Mouse (Mus musculus) testis, postnatal 14 days (tissue): ENCODE results near the gene Eva1c.
A peak's percentile ranks its signal among the peaks of the same experiment; 100 is the strongest.

Experiments used
- DNase-seq: peaks from one replicate; pipeline ENCODE4 v3.0.0; 2021; ENCODE audit warnings: low spot score

Eva1c gene

DNA sequence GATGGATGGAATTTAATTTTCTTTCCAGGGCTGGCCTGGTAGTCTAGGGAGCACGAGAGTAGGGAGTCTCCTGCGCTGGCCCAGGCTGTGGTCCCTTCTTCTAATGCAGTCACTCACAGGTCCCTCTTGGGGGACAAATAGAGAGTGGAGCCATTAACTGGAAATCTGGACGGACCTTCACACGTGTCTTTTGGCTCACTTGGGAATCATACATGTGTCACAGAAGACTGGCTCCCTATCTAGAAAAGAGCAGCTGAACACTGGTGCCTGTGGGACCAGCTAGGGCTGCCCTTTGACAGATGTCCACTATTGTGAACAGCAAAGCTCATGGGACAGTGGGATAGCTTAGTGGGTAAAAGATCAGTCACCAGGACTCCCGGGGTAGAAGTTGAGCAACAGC is 478 bp upstream of the Eva1c start:
- DNase-seq = no peak

DNA sequence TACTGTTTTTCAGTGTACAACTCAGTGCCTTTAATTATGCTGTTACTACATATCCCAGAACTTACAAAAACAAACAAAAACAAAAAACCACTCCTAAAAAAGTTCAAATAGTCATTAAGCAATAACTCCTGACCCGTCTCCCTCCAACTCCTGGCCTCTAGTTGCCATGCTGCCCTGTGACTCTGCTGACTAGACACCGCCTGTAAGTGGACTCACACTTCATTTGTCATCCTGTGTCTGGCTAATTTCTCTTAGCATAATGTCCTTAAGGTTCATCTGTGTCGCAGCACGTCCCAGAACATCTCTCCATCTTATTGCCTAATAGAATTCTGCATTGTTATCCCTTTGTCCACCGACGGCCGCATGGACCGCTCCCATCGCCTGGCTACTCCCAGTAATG is 979 bp downstream of the Eva1c start:
- DNase-seq = no peak

DNA sequence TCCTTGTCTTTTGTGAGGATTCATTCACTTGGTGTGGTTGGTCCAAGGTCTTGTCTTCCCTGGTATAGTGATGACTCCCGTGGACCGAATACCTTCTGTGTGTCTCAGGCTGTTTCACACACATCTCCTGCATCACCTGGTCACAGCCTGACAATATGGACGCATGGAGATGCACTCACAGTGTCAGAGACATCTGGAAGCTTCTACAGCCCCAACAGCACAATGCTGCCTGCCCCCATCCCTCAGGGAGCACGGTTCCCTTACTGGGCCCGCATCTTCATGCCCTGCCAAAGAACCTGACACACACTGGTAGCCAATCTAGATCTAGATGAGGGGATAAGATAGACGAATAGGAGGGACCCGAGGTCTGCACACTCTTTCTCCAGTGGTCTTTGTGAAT is 2.6 kb downstream of the Eva1c start:
- no peak for DNase-seq

DNA sequence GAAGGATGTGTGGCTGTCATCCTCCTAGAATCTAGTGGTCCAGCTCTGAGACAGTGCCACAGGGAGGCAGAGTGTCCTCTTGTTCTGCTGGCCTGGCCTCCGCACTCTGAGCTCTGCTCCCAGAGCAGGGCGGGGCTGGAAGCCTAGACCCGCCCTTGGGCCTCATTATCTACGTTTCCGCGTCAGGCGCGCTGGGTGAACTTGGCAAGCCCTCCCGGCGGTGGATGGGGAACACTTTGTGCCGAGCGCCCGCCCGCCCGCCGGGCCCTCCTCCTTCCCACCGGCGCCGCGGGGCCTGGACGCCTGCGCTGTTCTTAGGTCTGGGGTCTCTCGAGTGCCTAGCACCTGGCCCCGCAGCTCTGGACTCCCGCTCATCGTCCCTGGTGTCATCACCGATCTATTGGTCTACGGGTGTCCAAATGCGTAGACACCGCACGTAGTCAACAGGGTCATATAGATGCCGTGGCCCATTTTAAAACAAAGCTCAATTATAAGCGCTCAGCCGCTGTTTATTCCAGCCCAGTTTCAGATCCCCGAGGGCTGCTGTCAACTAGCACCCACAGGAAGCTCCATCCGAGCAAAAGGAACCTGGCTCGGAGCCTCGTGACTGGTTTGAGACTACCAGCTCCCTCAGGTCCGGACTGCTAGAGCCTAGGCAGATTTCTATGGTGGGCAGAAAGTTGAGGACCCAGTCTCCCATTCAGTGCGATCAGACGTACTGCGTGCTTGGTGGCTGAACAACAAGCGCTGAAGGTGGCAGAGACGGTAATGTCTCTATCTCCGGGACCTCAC is 3.6 kb downstream of the Eva1c start:
- DNase-seq = peak; percentile 83

DNA sequence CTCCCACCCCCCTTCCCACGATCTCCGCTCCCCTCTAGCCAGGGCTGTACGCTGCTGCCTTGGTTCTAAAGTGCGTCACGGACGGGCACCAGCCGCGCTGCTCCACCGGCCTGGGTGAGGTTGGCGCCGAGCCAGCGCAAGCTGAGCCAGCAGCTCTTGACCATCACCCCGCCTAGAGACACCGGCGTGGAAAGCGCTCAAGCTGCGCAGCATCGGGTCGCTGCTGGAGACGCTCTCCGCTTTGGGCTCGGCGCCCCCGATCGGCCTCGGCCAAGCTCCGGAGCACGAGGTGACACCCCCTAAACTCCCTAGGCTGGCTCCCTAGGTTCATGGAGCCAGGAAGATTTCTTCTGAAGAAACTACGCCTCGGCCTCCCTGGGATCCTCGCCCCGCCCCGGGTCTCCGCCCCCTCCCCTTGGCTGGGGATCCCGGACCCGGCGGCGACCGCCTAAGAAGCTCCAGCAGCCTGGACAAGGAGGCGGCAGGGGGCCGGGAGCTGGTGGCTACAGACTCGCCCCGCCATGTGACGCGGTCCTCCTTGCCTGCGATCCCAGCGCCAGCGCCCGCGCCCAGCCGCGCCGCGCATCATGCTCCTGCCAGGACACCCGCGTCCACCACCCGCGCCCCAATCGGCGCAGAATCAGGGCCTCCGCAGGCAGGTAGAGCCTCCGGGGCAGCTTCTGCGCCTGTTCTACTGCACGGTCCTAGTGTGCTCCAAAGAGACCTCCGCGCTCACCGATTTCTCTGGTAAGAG is 4.3 kb downstream of the Eva1c start:
- peak; percentile 55 for DNase-seq

DNA sequence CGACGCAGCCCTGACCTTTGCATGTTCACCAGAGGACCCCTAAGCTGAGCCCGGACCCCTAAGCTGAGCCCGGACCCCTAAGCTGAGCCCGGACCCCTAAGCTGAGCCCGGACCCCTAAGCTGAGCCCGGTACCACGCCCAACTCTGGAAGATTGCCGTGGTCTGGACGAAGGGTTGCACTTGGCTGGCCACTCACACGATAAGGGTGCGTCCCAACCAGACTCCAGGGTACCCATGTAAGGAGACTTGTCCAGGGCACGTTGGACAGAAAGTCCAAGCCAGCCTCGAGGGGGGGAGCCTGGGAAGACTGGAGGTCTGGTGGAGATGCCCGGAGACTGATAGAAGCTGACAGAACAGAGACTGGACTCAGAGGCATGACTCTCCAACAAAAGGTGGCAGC is 5.2 kb downstream of the Eva1c start:
- no peak for DNase-seq

DNA sequence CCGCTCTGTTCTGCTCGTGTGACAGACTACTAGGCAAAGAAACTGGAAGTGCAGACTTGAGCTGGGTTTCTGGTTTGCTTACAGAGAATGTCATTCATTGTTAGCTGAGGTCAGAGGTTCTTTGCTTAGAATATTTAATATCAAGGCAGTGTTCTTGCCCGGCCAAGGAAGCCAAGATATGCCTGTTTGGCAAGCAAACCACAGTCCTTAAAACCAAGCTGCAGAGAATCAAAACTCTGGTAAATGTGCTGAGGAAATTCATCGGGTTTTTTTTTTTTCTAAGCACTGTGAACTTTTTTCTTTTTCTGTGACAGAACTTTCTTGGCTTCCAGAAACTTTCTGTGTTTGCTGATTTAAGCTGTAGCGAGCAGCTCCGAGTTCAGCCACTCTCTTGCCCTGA is 6.0 kb downstream of the Eva1c start:
- DNase-seq = no peak

DNA sequence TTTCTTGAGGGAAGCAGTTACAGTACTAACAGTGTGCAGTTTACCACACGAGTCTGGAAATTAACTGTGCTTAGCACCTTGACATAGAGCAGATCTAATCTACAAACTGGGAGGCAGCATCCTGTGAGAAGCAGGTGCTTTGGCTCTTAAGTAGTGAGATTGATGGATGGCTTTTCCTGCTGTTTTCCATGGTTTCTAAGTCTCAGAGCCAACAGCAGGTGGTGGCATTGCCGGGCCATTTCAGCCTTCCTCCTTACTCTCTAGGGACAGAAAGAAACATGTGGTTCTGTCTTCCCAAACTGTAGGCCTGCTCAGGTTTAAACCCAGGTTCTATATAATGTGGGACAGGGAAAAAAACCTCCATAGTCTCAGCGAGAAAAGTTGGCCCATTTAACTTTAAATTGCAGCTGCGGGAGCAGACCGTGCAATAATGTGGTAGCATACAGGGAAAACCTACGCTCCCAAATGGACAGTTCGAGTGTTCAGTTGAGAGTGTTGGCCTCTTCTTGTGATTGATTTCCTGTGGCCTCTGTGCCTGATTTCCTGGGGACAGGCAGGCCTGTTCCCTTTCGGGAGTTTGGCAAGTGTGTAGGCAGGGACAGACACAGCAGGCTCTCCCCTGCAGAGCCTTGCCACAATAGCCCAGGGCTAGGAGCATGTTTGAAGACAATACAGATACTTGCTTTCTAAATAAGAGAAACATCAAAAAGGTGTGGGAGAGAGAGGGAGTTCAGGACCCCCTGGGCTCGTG is 6.7 kb downstream of the Eva1c start:
- no peak for DNase-seq

DNA sequence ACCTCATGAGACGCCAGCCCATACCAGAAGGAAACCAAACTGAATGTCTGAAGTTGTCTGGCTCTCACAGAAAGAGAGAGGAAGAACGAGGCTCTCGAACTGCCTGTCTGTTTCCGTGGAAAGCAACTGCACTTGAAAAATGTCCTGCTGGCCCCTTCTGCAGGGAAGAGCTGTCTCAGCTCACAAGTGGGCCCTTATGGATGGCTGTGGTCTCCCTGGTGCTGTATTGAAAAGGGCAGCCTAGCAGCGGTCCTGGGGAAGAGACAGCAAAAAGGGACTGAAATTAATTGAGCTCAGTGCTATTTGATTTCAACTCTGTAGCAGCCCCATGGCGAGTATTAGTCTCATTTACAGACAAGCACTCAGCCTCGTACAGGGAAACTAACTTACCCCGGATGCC is 10.9 kb downstream of the Eva1c start:
- DNase-seq = no peak

DNA sequence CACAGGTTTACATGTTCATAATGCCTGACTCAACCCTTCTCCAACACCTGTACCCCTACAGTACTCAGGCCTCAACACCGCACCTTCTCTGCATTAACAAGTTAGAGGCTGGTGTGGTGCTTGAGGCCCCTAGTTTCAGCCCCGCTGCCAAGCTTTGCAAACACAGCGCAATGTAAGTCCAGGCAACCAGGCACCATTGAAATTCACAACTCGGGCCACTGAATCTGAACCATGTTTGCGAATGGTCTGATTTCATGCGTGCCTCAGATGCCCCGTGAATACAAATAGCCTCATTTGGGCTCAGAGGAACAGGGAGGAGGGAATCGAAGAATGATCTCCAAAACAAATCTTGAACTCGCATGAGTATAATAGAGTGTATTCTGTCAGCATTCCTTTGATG is 15.6 kb downstream of the Eva1c start:
- no peak for DNase-seq

DNA sequence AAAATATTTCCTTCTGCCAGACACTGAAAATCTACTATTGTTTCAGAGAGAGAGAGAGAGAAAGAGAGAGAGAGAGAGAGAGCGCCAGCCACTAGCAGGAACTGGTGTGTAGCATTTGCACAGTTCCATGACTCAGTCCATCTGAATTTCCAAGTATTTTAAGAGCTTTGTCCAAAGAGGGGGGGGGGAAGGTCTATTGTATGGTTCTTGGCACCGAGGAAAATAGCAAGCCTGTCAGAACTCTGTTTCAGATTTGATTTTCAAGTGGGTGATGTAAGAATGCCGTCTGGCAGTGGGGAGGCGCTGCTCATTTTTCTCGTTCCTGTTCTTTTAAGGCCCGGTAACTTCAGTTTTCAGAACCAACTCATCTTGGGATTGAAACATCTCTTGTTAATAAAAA is 18.5 kb downstream of the Eva1c start:
- no peak for DNase-seq

DNA sequence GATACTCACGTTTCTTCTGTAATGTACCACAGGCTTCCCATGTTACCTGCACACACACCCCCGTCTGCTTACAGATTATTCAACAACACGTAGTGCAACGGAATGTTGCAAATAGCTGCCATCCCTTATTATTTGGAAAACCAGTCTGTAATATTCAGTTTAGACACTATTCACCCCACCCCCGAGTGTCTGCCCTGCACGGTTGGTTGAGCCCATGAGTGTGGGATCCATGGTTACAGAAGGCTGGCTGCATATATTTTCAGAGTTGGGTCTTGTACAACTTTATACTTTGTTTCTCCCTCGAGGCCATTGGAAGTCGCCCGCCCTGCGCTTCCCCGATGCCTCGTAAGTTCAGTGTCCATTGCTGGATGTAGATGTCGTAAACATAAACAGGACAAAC is 19.1 kb downstream of the Eva1c start:
- DNase-seq = no peak

DNA sequence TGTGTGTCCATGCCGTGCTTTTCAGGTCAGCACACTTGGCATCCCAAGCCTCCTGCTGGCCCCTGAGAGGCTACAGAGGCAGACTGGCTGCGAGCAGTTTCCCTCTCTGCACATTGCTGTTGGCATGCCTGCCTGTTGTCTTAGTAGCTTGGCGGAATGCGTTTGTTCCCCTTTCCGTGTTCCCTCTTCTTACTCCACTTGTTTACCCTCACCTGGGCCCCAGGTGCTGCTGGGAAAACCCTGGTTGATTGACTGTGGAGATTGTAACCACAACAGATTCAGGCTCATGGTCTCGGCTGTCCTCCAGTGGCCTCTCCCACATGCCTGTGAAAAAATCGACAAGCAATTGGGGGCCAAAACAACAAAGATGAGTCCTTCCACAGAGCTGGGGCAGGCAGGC is 22.2 kb downstream of the Eva1c start:
- DNase-seq = no peak

DNA sequence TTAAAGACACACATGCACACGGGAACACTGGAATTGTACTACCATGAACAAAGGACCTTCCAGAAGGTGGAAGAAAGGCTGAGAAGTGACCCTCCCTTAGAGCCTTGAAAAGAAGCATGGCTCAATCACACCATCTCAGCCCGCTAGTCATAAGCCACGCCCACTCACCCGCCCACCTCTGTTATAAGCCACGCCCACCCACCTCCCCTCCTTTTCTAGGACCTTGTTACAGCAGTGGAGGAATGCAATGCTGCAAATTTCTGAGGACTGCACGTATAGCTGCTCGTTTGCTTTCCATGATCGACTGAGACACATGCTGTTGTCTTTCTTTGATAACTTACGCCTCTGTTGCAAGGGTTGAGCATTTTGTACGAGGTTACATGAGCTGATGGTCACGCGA is 22.7 kb downstream of the Eva1c start:
- DNase-seq = no peak

DNA sequence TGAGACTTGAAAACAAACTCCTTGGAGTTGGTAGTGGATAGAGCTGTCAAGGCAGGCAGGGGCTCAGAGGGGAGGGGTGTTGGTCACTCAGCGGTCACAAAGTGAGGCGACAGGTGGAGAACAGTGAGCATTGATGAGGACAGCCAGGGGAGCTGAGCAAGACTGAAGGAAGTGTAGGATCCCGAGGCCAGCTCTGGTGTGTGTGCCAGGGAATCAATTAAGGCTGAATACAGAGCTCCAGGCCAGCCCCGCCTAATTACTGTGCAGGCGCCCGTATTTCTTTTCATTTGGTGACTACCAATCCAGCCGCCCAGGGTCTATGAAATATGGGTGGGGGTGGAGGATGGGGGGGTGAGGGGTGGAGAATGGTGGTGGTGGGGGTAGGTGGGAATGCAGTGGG is 24.4 kb downstream of the Eva1c start:
- DNase-seq = no peak

DNA sequence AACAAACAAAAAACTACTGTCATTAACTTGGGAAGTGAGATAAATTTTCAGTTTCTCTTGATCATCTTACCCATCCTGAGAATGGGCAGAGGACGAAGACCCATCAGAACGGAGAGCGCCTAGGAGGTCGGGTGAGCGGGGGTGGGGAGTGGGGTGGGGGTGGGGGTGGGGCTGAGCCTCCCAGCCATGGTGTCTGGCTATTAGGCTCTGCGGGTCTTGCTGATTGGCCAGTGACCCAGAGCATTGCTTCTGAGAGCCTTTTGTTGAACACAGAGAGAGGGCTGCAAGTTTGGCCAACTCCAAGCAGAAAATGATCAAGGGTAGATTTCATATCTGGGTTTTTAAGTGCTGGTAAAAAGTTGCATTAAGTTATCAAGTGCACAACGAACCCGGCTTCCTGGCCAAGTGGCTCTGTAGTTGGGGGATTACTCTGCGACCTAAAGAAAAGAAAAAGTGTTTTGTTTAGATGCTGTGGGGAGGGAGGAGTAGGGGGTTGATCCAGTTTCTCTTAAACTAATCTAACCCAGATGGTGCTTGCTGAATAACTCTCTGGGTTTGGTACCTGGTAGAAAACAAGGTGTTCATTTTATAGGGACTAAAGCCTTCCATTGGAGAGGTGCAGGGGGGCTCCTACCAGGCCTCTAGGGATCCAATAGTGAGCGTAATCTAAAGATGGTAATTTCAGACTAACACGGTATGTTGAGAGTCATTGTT is 25.3 kb downstream of the Eva1c start:
- no peak for DNase-seq

DNA sequence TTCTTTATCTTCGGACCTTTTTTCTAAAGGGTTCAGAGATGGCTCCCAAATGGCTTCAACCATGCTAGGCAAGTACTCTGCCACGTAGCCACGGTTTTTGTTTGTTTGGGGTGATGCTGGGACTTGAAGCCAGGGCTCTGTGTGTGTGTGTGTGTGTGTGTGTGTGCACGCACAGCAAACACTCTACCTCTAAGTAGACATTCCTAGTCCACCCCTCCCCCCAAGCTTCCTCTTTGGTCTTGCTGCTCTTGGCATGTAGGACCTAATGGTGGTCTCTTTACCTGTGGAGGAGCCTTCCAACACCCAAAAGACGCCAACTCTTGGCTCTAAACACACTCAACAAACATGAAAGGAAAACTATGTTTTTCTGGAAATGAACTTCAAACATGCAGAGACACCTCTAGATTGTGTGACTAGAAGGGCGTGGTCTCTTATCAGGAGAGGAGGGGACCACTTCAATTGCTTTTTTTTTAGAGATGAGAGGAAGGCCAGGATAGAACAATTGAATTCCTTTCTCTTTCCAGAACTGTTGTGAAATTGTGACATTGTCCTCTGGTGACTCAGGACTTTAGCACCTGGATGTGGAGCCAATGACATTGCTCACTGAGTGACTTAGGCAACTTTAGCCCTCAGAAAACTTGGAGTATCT is 30.2 kb downstream of the Eva1c start:
- no peak for DNase-seq

DNA sequence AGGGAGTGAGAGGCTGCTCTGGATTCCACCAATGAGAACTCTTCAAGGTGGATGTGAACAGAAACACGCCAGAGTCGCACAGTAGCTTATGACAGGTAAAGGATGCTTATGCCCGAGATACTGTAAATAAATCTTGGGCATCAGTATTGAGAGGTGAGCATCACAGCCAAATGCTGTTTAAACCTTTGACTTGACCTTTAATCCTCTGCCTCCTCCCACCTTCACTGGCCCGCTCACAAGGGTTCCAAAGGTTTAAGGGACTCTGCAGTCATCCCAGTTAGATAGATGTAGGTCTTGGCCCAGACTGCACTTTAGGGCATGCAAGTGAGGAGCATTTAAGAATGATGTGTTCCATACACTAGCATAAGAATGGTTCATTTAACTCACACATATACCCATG is 31.7 kb downstream of the Eva1c start:
- no peak for DNase-seq

DNA sequence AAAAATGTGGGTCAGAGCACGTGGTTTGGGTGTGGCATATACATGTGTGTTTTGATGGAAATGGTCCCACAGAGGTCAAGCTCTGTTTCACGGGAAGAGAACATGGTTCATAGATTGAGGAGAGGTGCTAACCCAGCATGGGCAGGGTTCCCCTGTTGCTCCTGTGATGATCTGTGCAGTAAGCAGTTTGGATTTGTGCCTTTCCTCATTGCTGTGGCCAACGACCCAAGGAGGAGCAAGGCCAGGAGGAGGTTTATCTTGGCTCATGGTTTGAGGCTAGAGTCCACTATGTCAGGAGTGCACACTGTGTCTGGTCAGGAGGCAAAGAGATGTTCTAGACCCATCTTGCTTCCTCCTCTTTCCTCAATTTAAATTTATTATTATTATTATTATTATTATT is 36.5 kb downstream of the Eva1c start:
- no peak for DNase-seq

DNA sequence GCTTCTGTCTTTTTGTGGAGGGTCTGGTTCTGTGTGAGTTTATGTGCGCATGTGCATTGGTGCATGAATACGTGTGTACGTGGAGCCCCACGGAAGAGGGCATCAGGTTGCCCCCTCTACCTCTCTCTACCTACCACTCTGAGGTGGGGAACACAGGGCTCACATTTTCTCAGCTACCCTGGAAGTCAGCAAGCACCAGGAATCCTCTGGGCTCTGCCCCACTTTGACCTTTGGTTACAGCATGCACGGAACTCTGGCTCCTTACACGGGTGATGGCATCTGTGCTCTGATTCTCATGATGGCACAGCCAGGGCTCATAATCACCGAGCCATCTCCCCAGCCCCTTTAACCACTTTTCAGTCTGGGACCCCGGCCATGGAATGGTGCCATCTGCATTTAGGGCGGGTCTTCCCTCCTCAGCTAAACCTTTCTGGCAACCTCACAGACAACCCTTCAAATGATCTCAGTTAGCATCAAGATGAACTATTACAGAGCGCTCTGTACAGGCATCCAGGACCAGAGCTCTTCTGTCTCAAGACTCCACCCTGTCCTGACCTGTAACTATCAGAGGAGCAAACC is 37.0 kb downstream of the Eva1c start:
- no peak for DNase-seq

DNA sequence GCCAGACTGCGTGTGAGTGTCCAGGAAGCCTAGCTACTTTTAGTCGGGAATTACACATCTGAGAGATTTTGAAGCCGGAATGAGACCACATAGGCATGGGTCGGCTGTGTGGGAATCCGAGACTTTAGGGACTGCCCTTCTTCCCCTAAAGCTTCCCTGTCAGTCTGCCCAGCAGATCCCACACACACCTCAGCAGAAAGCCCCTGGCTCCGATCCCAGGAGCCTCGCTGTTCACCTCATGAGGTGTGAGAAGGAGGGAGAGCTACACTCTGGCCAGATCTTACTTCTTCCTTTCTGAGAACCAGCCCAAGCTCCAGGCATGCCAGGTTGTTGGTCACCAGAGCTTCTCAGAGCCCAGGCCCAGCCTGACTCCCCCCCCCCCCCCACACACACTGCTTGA is 38.2 kb downstream of the Eva1c start:
- DNase-seq = no peak

DNA sequence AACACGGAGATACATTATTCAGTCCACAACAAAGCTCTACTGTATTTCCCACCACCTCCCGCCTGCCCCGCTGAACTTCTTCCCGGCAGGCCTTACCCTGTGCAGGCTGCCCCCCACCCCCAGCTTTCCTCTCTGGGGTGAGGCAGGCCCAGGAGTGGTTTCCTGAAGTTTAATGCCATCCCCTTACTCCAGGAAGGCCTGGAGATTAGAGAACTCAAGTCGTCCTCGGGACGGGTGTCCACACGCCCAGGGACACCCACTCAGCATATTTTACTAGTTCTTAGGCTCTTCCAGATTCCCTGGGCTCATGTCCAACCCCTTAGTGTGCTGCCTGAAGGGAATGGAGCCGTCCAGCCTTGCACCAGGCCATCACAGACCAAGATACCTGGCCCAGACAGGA is 39.1 kb downstream of the Eva1c start:
- no peak for DNase-seq
